Mouse (Mus musculus) right cerebral cortex, adult 2 months (tissue): Measurements from ENCODE around the gene Vmn1r90.
"Not testable (repeated sequence)": the region's sequence is repeated elsewhere in the genome, so short reads cannot be mapped to it uniquely, and the experiment has no call there.

Experiments
- DNase-seq, 2 experiments: peaks; one replicate each; pipeline ENCODE4 v3.0.0; 2021 to 2022; ENCODE audit warnings: low spot score in 2 of 2

Vmn1r90 gene

DNA sequence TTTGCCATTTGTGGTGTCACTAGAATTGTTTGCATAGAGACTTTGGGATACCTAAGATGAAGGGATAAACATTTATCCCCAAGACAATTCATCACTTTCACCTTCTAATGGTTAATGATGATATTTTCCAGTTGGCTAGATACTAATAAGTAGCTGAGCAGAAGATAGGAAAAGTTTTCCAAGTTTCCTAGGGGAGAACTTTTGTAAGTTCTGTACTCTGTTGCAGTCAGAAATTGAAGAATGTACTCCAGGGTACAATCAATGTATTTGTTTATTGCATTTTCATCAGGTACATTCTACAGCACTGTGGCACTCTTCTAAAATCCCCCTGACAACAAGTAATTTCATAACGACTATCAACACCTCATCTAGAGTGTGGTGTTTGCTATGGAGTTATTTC lies at the start of gene Vmn1r90:
Vmn1r90 (minus strand) TSS at position 101 of the 400 bp plus-strand sequence.
- no peak for DNase-seq

- not testable (repeated sequence) for DNase-seq
Measured at GRCm38 (mm10) chr7:14593009-14593408, 29.7 kb upstream of the Vmn1r90 start.

- no peak for DNase-seq
Measured at GRCm38 (mm10) chr7:14552284-14552683, 11.0 kb downstream of the Vmn1r90 start.

DNA sequence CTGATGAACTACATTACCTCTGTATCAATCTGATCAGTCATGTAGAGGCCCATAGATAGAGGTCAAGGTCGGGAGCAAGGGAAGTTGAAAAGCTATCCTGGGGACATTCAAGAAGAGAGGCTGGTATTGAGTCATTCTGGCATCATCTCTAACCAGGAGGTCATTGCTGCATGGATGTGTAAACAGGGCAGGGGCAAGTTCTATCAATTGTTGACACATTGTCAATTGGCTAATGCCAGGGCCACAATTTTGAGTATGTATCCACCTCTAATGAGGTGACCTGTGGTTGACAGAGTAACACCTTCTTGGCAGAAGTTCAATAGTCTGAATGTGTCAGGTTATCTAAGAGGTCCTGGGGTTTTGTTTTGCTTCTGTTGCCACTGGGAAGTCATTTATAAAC lies 38.0 kb downstream of the Vmn1r90 start:
- DNase-seq: no peak

GRCm38 (mm10) chr7:14522636-14523035 lies 40.7 kb downstream of the Vmn1r90 start:
- no peak for DNase-seq

DNA sequence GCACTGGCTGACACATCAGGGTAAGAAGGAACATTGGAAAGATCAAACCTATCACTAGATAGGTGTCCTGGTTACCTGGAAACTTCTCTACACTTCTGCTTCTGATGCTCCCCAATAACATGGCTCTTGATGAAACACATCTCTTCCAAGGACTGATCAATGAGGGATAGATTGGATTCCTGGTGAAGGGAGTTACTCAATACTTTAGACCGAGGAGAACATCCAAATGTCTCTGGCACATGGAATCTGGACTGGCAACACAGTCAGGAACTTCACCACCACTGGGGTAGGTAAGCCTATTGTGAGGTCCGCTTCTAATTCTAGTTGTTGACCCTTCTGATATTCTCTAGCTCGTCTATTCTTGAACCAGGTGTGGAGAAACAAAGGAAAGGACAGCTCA lies 45.0 kb downstream of the Vmn1r90 start:
- DNase-seq: no peak
